Mouse (Mus musculus) bone marrow, adult 2 months (tissue): ENCODE measurements around the gene 9130213A22Rik. TPM values are rescaled to one million over a fixed set of nuclear protein-coding genes. Genes with fewer than 3 reads are reported as not detected.

ENCODE experiments used
- H3K27ac ChIP-seq: fragments of 200-500 bp; 2 replicates; pipeline ENCODE4 v1.5.1; 2012; ENCODE audit warnings: low read depth, mild to moderate bottlenecking, control low read depth, inconsistent platforms, low read length; ENCODE audit not compliant: control insufficient read depth, poor library complexity, insufficient read depth
- H3K4me1 ChIP-seq: fragments of 200-500 bp; 2 replicates; pipeline ENCODE4 v1.6.1; 2011; ENCODE audit warnings: low read length; ENCODE audit not compliant: control insufficient read depth, insufficient read depth
- H3K4me3 ChIP-seq: fragments of 200-500 bp; replicated peaks from 2 replicates; pipeline ENCODE3; 2011; ENCODE audit warnings: mild to moderate bottlenecking, low read depth, low read length, control low read depth; ENCODE audit not compliant: control insufficient read depth
- CTCF ChIP-seq: fragments of 200-500 bp; IDR thresholded peaks from 2 replicates; pipeline ENCODE4 v1.5.1; 2011; ENCODE audit warnings: low read length, control low read depth; ENCODE audit not compliant: control insufficient read depth, insufficient read depth
- POLR2A ChIP-seq: fragments of 200-500 bp; IDR thresholded peaks from 2 replicates; pipeline ENCODE4 v1.6.1; 2011; ENCODE audit warnings: low read depth, mild to moderate bottlenecking, control low read depth, low read length, borderline replicate concordance; ENCODE audit not compliant: control insufficient read depth
- WGBS: fragments of 180-500 bp; shearing (Covaris S2); methylation state at CpG from one replicate; pipeline ENCODE4 v1.1.7; 2018; 5-methylcytosine and 5-hydroxymethylcytosine counted together
- polyA plus RNA-seq: library from polyadenylated mRNA; stranded (reverse); fragments of >200 nt; gene quantifications from 2 replicates; pipeline ENCODE4 v1.2.4, GENCODE M21; 2011; ENCODE audit warnings: low replicate concordance; ENCODE audit not compliant: missing spikeins, insufficient read depth, insufficient read length

9130213A22Rik gene
- not detected in 2 replicates for polyA plus RNA-seq

DNA sequence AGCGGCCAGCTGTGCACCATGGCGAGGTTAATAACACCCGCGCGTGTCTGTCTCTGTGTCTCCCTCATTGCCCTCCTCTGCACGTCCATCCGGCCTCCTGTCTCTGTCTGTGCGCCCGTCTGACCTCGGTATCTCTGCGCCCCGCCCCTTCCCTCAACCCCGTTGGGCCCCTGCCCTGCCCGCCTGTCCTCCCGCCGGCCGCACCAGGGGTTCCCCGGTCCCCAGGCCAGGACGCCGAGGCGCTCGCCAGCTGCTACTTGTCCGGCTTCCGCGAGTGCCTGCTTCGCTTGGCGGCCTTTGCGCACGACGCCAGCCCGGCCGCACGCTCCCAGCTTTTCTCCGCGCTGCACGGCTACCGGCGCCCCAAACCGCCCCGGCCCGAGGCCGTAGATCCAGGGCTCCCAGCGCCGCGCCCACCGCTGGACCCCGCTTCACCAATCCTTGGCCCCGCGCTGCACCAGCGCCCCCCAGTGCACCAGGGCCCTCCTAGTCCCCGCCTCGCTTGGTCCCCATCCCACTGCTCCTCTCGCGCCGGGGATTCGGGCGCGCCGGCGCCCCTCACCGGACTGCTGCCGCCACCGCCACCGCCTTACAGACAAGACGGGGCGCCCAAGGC, at the start of gene 9130213A22Rik:
9130213A22Rik (minus strand) TSS at position 254 of the 616 bp plus-strand sequence.
- H3K27ac ChIP-seq, result peak within 1 kb of the TSS; percentile 58; the same call in 1 of the 2 replicates
- WGBS, result under 1% methylated on average over 65 of the region's 66 CpGs
- H3K4me1 ChIP-seq, result peaks cover 1% of the 10 kb centered on the region; the same call in 1 of the 2 replicates
- peak; percentile 42; the same call in 1 of the 2 replicates for TF ChIP-seq POLR2A
- TF ChIP-seq CTCF, result peak; percentile 57; the same call in 1 of the 2 replicates
- peak within 1 kb of the TSS; percentile 60 for H3K4me3 ChIP-seq

DNA sequence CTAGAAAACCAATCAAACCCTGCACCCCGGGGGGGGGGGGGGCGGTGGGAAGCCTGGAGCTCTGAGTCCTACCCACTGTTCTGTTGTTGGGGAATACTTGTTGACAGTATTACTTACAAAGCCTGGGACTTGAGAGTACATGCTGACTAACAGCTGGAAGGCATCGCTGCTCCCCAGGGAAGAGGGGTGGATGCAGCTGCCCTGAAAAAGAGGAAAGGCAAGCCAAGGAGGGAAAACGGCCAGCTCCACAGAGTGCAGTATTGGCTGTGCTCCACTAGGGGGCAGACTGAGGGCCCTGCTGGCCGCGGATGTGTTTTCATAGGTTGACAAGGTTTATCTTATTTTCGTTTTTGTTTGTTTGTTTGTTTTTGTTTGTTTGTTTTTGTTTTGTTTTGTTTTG, 49.2 kb upstream of the 9130213A22Rik start:
- TF ChIP-seq CTCF (peak; percentile 80), POLR2A (no peak)
- H3K4me3 ChIP-seq, result no peak overlapping the region
- H3K4me1 ChIP-seq, result no peaks in the 10 kb centered on the region
- WGBS, result 32% methylated on average over 7 of the region's 7 CpGs
- no peak overlapping the region for H3K27ac ChIP-seq

DNA sequence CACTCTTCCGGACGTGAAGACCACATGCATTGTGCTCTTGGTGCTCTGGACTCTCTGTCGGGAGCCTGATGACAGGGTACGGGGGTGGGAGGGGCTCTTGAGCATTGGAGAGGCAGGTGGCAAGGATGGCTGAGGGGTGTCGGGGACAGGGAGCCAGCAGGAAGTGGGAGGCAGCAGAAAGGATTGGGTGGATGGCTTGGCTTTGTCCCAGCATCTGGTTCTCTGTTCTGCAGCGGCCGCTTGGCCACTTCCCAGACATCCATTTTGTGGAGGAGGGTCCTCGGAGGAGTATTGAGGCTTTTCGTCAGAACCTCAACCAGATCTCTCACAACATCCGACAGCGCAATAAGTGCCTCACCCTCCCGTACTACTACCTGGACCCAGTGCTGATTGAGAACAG, 46.9 kb upstream of the 9130213A22Rik start:
- H3K27ac ChIP-seq, result no peak overlapping the region
- TF ChIP-seq CTCF, result no peak
- no peaks in the 10 kb centered on the region for H3K4me1 ChIP-seq
- WGBS, result 84% methylated on average over 12 of the region's 12 CpGs
- H3K4me3 ChIP-seq, result no peak overlapping the region

DNA sequence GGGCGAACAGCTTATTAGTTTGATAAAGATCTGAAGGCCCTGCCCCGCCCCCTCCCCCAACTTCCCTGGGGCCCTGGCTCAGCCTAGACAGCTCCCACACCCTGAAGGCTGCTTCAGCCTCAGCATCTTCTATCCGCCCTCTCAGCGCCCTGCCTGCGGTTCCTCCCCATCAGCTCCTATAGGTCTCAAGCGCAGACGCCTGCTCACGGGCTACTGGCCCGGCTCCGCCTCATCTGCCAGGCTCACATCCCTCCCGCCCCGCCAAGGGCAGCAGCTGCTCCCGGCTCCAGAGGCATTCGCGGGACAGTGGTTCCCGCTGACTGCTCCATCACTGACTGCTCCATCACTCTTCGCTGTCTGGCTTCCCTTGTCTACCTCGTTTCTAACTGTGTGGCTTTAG, 34.4 kb upstream of the 9130213A22Rik start, which contains the start of gene Alox12b:
Alox12b (plus strand) TSS at position 190 of the 400 bp plus-strand sequence.
- 9% methylated on average over 18 of the region's 18 CpGs for WGBS
- TF ChIP-seq POLR2A, result no peak
- no peak for TF ChIP-seq CTCF
- H3K4me3 ChIP-seq, result no peak within 1 kb of the TSS
- no peak within 1 kb of the TSS for H3K27ac ChIP-seq
- no peaks in the 10 kb centered on the region for H3K4me1 ChIP-seq

DNA sequence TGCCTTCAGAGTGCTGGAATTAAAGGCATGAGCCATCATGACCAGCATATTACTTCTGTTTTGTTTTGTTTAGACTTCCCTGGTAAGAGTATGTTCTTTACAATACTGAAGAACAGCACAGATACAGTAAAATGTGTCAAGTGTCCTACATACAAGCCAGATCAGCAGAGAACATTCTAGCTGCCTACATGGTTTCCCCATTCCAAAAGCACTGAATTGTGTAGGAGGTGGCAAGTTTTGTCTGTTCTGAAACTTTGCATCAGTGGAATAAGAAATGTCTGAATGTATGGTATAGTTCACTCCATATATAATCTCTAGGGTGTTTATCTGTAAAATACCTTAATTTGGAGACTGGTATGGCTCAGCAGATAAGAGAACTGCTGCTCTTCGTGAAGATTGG, 33.0 kb upstream of the 9130213A22Rik start:
- TF ChIP-seq POLR2A (no peak), CTCF (no peak)

DNA sequence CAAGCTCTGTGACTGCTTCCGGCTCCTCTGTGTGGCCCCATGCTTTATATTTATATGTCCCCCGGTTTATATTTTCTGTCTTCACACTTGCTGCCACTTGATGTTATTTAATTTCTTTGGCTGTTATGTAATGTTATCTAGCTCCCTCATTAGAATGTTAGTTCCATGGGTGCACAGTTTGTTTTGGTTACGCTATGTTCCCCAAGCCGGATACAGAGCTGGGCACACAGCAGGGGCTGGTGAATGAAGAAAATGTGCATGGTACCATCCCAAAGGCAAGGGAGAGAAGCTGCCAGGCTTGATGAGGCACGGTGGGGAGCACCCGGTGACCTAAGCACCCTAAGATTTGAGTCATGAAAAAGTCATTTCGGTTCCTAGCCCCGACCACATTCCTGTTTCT, 31.4 kb upstream of the 9130213A22Rik start:
- Histone ChIP-seq H3K27ac (no peak overlapping the region), H3K4me1 (no peaks in the 10 kb centered on the region), H3K4me3 (no peak overlapping the region)
- TF ChIP-seq CTCF (no peak), POLR2A (no peak)
- 77% methylated on average over 8 of the region's 8 CpGs for WGBS

More for the DNA sequence above, 33.0 kb upstream of the 9130213A22Rik start:
- no peak overlapping the region for H3K27ac ChIP-seq
- WGBS, result 23% methylated on average over 1 of the region's 1 CpGs
- H3K4me1 ChIP-seq, result no peaks in the 10 kb centered on the region
- no peak overlapping the region for H3K4me3 ChIP-seq

DNA sequence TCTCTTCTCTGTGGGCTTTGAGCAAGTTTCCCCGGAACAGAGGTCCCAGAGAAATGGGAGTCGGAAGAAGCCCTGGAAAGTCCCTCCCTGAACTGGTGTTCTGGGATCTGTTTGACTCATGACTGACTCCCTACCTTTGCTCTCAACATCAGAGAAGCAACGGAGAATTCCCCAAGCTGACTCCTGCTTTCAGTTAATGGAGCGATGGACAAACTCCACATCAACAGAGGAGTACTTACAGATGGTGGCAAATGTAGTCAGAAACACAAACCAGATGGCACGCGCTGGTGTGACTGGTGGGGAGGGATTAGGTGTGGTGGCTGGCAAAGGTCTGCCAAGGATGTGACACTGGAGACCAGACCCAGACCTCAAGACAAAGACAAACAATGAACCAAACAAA, 28.6 kb upstream of the 9130213A22Rik start:
- WGBS, result 64% methylated on average over 6 of the region's 6 CpGs
- H3K27ac ChIP-seq, result no peak overlapping the region
- H3K4me1 ChIP-seq, result no peaks in the 10 kb centered on the region
- TF ChIP-seq POLR2A (no peak), CTCF (no peak)
- no peak overlapping the region for H3K4me3 ChIP-seq

DNA sequence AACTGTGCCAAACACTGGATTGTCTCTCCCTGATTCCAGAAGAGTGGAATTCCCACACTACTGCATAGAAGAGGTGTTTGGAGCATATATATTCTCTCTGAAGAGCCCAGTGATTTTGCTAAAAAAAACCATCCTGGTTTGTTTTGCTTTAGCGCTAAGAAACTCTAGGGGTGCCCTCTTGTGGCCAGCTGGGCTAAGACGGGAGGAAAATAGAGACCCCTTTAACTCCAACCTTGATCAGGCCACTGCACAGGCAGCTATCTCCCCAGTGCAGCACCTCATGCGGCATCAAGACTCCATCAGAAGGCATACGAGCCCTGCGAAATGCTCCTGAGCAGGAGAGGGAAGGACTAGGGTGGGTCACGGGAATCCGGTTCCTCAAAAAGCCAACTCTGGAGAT, 28.1 kb upstream of the 9130213A22Rik start:
- Histone ChIP-seq H3K27ac (no peak overlapping the region), H3K4me1 (no peaks in the 10 kb centered on the region), H3K4me3 (no peak overlapping the region)
- 3% methylated on average over 7 of the region's 7 CpGs for WGBS
- peak; percentile 39 for TF ChIP-seq CTCF
- no peak for TF ChIP-seq POLR2A
